Mouse (Mus musculus) midbrain, embryonic 16.5 days (tissue): Measurements from ENCODE around the gene Kcnk2. TPM values are rescaled to one million over a fixed set of nuclear protein-coding genes. Genes with fewer than 3 reads are reported as not detected.

Experiments used
- ATAC-seq: fragments of 200-750 bp; cut with Nextera tagmentation; 2 replicates; pipeline ENCODE4 v1.8.0; 2017; ENCODE audit warnings: moderate TSS enrichment
- H3K27ac ChIP-seq: fragments of 300-500 bp; sonication (generic); 2 replicates; pipeline ENCODE4 v1.5.1; 2014; ENCODE audit warnings: mild to moderate bottlenecking, low read length, mixed read lengths
- H3K27me3 ChIP-seq: fragments of 300-500 bp; sonication (generic); 2 replicates; pipeline ENCODE4 v1.6.1; 2014; ENCODE audit warnings: low read depth, low read length, mixed read lengths; ENCODE audit not compliant: control insufficient read depth, insufficient read depth
- H3K36me3 ChIP-seq: fragments of 300-500 bp; sonication (generic); 2 replicates; pipeline ENCODE4 v1.6.1; 2014; ENCODE audit warnings: mild to moderate bottlenecking, low read length, moderate library complexity, mixed read lengths; ENCODE audit not compliant: control insufficient read depth, insufficient read depth
- H3K4me1 ChIP-seq: fragments of 300-500 bp; sonication (generic); 2 replicates; pipeline ENCODE4 v1.6.1; 2014; ENCODE audit warnings: mild to moderate bottlenecking, low read length, mixed read lengths; ENCODE audit not compliant: control insufficient read depth, insufficient read depth
- H3K4me2 ChIP-seq: fragments of 300-500 bp; sonication (generic); 2 replicates; pipeline ENCODE4 v1.6.1; 2014; ENCODE audit warnings: mild to moderate bottlenecking, low read length, mixed read lengths
- H3K4me3 ChIP-seq: fragments of 300-500 bp; sonication (generic); 2 replicates; pipeline ENCODE4 v1.5.1; 2014; ENCODE audit warnings: low read depth, mild to moderate bottlenecking, low read length, moderate library complexity, mixed read lengths
- H3K9ac ChIP-seq: fragments of 300-500 bp; sonication (generic); 2 replicates; pipeline ENCODE4 v1.6.1; 2014; ENCODE audit warnings: low read depth, low read length, mixed read lengths
- H3K9me3 ChIP-seq: fragments of 300-500 bp; sonication (generic); replicated peaks from 2 replicates; pipeline ENCODE4 v1.6.1; 2014; ENCODE audit warnings: mild to moderate bottlenecking, low read length, mixed read lengths; ENCODE audit not compliant: control insufficient read depth, poor library complexity, severe bottlenecking
- WGBS: fragments of 180-500 bp; shearing (Covaris S2); extraction: QIAGEN DNeasy Blood & Tissue Kit; methylation state at CpG from one replicate; pipeline ENCODE4 v1.1.7; 2014; 5-methylcytosine and 5-hydroxymethylcytosine counted together
- polyA plus RNA-seq: library from polyadenylated mRNA; unstranded; fragments of >200 nt; fragmentation: Nextera tagmentation; extraction: Ambion mirVana; gene quantifications from 2 replicates; pipeline ENCODE4 v1.2.1, GENCODE M21; 2015

The Kcnk2 gene
- polyA plus RNA-seq, 1 experiment from 2014 or later, result 24.0 TPM

- no peak overlapping the region for H3K4me2 ChIP-seq
- H3K27ac ChIP-seq, result no peak overlapping the region
- WGBS, result 97% methylated on average over 6 of the region's 6 CpGs
Observed at GRCm38 (mm10) chr1:189409906-189410305, 7.8 kb upstream of the Kcnk2 start.

GRCm38 (mm10) chr1:189405221-189405620 is 3.1 kb upstream of the Kcnk2 start:
- WGBS, result 77% methylated on average over 10 of the region's 10 CpGs
- H3K9ac ChIP-seq, result no peak overlapping the region
- H3K4me1 ChIP-seq, result peaks cover 2% of the 10 kb centered on the region; the same call in 1 of the 2 replicates
- no peak overlapping the region for H3K27ac ChIP-seq
- no peaks in the 10 kb centered on the region for H3K36me3 ChIP-seq
- H3K4me2 ChIP-seq, result no peak overlapping the region
- H3K9me3 ChIP-seq, result no peaks in the 10 kb centered on the region
- no peaks in the 10 kb centered on the region for H3K27me3 ChIP-seq
- ATAC-seq, result no peak
- no peak overlapping the region for H3K4me3 ChIP-seq

More at GRCm38 (mm10) chr1:189409906-189410305, 7.8 kb upstream of the Kcnk2 start:
- H3K4me3 ChIP-seq, result no peak overlapping the region
- H3K27me3 ChIP-seq, result no peaks in the 10 kb centered on the region
- H3K4me1 ChIP-seq, result peaks cover 2% of the 10 kb centered on the region; the same call in 1 of the 2 replicates
- no peaks in the 10 kb centered on the region for H3K9me3 ChIP-seq
- no peak for ATAC-seq
- no peaks in the 10 kb centered on the region for H3K36me3 ChIP-seq
- H3K9ac ChIP-seq, result no peak overlapping the region

GRCm38 (mm10) chr1:189403546-189403945 is 1.5 kb upstream of the Kcnk2 start:
- no peak overlapping the region for H3K4me3 ChIP-seq
- peaks cover 2% of the 10 kb centered on the region; the same call in 1 of the 2 replicates for H3K4me1 ChIP-seq
- H3K36me3 ChIP-seq, result no peaks in the 10 kb centered on the region
- H3K4me2 ChIP-seq, result no peak overlapping the region
- H3K9me3 ChIP-seq, result no peaks in the 10 kb centered on the region
- WGBS, result 80% methylated on average over 6 of the region's 6 CpGs
- no peak for ATAC-seq
- no peak overlapping the region for H3K9ac ChIP-seq
- H3K27ac ChIP-seq, result no peak overlapping the region
- H3K27me3 ChIP-seq, result no peaks in the 10 kb centered on the region

- peaks cover 2% of the 10 kb centered on the region; the same call in 1 of the 2 replicates for H3K4me1 ChIP-seq
Observed at GRCm38 (mm10) chr1:189403139-189403538, 1.1 kb upstream of the Kcnk2 start.

GRCm38 (mm10) chr1:189386848-189387247 is 15.2 kb downstream of the Kcnk2 start:
- H3K27ac ChIP-seq, result no peak overlapping the region
- no peak overlapping the region for H3K9ac ChIP-seq
- no peak overlapping the region for H3K4me3 ChIP-seq
- H3K36me3 ChIP-seq, result no peaks in the 10 kb centered on the region
- ATAC-seq, result no peak
- H3K27me3 ChIP-seq, result no peaks in the 10 kb centered on the region
- H3K4me2 ChIP-seq, result no peak overlapping the region
- WGBS, result 89% methylated on average over 10 of the region's 10 CpGs
- no peaks in the 10 kb centered on the region for H3K4me1 ChIP-seq
- H3K9me3 ChIP-seq, result no peaks in the 10 kb centered on the region

More at GRCm38 (mm10) chr1:189403139-189403538, 1.1 kb upstream of the Kcnk2 start:
- no peak overlapping the region for H3K4me3 ChIP-seq
- H3K4me2 ChIP-seq, result no peak overlapping the region
- ATAC-seq, result no peak
- no peaks in the 10 kb centered on the region for H3K27me3 ChIP-seq
- WGBS, result 87% methylated on average over 4 of the region's 4 CpGs
- H3K36me3 ChIP-seq, result no peaks in the 10 kb centered on the region
- H3K27ac ChIP-seq, result no peak overlapping the region
- H3K9me3 ChIP-seq, result no peaks in the 10 kb centered on the region
- no peak overlapping the region for H3K9ac ChIP-seq

GRCm38 (mm10) chr1:189386141-189386540 is 15.9 kb downstream of the Kcnk2 start:
- H3K4me3 ChIP-seq, result no peak overlapping the region
- no peak for ATAC-seq
- H3K27ac ChIP-seq, result no peak overlapping the region
- no peak overlapping the region for H3K9ac ChIP-seq
- H3K9me3 ChIP-seq, result no peaks in the 10 kb centered on the region
- no peaks in the 10 kb centered on the region for H3K27me3 ChIP-seq
- WGBS, result 97% methylated on average over 2 of the region's 2 CpGs
- H3K36me3 ChIP-seq, result no peaks in the 10 kb centered on the region
- no peak overlapping the region for H3K4me2 ChIP-seq
- H3K4me1 ChIP-seq, result no peaks in the 10 kb centered on the region

GRCm38 (mm10) chr1:189367722-189368121 is 34.4 kb downstream of the Kcnk2 start:
- Histone ChIP-seq H3K4me2 (no peak overlapping the region), H3K9ac (no peak overlapping the region), H3K36me3 (no peaks in the 10 kb centered on the region), H3K4me3 (no peak overlapping the region), H3K4me1 (no peaks in the 10 kb centered on the region), H3K9me3 (no peaks in the 10 kb centered on the region), H3K27ac (no peak overlapping the region), H3K27me3 (no peaks in the 10 kb centered on the region)
- ATAC-seq, result no peak
- 80% methylated on average over 4 of the region's 4 CpGs for WGBS

- 60% methylated on average over 5 of the region's 5 CpGs for WGBS
- H3K4me3 ChIP-seq, result no peak overlapping the region
- ATAC-seq, result no peak
- H3K9ac ChIP-seq, result no peak overlapping the region
- H3K4me2 ChIP-seq, result no peak overlapping the region
- no peaks in the 10 kb centered on the region for H3K36me3 ChIP-seq
- no peaks in the 10 kb centered on the region for H3K9me3 ChIP-seq
- H3K27ac ChIP-seq, result no peak overlapping the region
- no peaks in the 10 kb centered on the region for H3K4me1 ChIP-seq
- H3K27me3 ChIP-seq, result no peaks in the 10 kb centered on the region
Observed at GRCm38 (mm10) chr1:189364188-189364587, 37.9 kb downstream of the Kcnk2 start.

GRCm38 (mm10) chr1:189362579-189362978 is 39.5 kb downstream of the Kcnk2 start:
- no peaks in the 10 kb centered on the region for H3K9me3 ChIP-seq
- H3K36me3 ChIP-seq, result no peaks in the 10 kb centered on the region
- H3K27ac ChIP-seq, result no peak overlapping the region
- WGBS, result 74% methylated on average over 6 of the region's 6 CpGs
- no peak overlapping the region for H3K4me2 ChIP-seq
- no peak overlapping the region for H3K9ac ChIP-seq
- ATAC-seq, result no peak
- no peaks in the 10 kb centered on the region for H3K4me1 ChIP-seq
- H3K4me3 ChIP-seq, result no peak overlapping the region
- no peaks in the 10 kb centered on the region for H3K27me3 ChIP-seq
